Mouse (Mus musculus): ENCODE data around the gene Ercc8.

DNA sequence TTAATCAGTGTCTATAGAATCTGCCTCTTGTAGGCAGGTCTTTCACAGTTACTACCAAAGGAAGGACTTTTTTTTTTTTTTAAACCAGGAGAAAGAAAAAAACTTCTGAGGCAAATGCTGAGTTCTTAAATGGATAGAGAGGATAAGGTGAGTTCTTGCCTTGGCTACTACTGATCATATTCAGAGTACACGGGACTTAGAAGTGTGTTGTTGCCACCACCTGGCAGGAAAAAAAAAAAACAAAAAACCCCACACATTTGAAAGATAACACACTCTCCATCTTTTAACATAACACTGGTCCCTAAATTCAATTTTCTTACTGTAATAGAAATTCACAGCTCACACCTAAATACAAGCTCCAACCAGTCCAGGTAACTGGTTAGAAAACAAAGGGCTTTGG, 30.6 kb upstream of the Ercc8 start:
- TF ChIP-seq CTCF (IDR thresholded peaks at IDR 0.05; ENCODE audit: borderline replicate concordance, extremely low read depth, insufficient read depth, insufficient read length) = no peak
- TF ChIP-seq POLR2A (IDR thresholded peaks at IDR 0.05; ENCODE audit: borderline replicate concordance, extremely low read depth, insufficient read depth, insufficient read length, poor library complexity, severe bottlenecking) = no peak

All from brain, embryonic 14.5 days (tissue).